In the genomic region with DNA sequence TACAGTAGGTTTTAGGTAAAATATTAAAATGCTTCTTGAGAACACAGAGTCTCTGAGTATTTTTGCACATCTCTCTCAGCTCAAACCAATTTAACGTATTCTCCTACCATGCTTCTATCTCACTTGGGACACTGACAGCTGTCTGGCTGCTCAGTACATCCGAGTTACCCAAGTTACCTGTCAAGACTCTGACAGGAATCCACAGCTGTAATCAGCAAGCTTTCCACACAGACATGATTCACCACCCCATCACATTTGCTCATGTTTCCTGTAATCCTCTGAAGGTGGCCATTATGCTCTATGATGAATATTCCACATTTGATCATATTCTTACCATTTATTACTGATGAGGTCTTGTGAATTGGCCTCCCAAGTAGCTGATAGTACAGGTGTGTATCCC, we compare ENCODE assay signal across 34 mouse cellular contexts. TPM values are rescaled to one million over a fixed set of nuclear protein-coding genes. Genes with fewer than 3 reads are reported as not detected.
"Had no signal": no experiment of that assay in that cellular context is flagged by ENCODE, and none has a peak within 500 bp of the region (broad histone marks: within the 10 kb centered on the region; RNA-seq: fewer than 3 reads in every experiment).

No protein-coding gene starts in this region.

- H3K4me3 ChIP-seq: left cerebral cortex, adult 2 months; limb, embryonic 10.5 days; limb, embryonic 12.5 days; limb, embryonic 13.5 days; limb, embryonic 15.5 days; liver, embryonic 12.5 days; liver, embryonic 13.5 days; liver, embryonic 15.5 days; lung, embryonic 15.5 days; megakaryocyte, embryonic 14.5 days; midbrain, embryonic 10.5 days; midbrain, embryonic 12.5 days; midbrain, embryonic 13.5 days; midbrain, embryonic 15.5 days had no signal

- ATAC-seq: liver, embryonic 12.5 days; liver, postnatal 0 days; lung, postnatal 0 days; midbrain, embryonic 13.5 days; midbrain, embryonic 15.5 days had no signal

- H3K27me3 ChIP-seq: limb, embryonic 12.5 days; limb, embryonic 13.5 days; limb, embryonic 15.5 days; liver, embryonic 12.5 days; liver, embryonic 13.5 days; liver, embryonic 15.5 days; lung, embryonic 15.5 days; midbrain, embryonic 12.5 days; midbrain, embryonic 13.5 days; midbrain, embryonic 15.5 days had no signal

- DNase-seq: left cerebral cortex, postnatal 4 days; liver; liver, embryonic 13.5 days; liver, postnatal 0 days; lung, adult 18-20 months; lung, adult 2 months; lung, embryonic 14.5 days; lung, postnatal 10 days; lung, postnatal 14 days; lung, postnatal 36 days; lung, postnatal 4 days; midbrain, embryonic 14.5 days had no signal

- H3K4me1 ChIP-seq: limb, embryonic 10.5 days; limb, embryonic 12.5 days; limb, embryonic 13.5 days; limb, embryonic 15.5 days; liver, embryonic 12.5 days; liver, embryonic 13.5 days; liver, embryonic 15.5 days; lung, embryonic 15.5 days had no signal

- H3K27ac ChIP-seq: left cerebral cortex, adult 2 months; limb, embryonic 10.5 days; limb, embryonic 12.5 days; limb, embryonic 13.5 days; limb, embryonic 15.5 days; liver, embryonic 12.5 days; liver, embryonic 13.5 days; liver, embryonic 14.5 days; liver, embryonic 15.5 days; lung, embryonic 15.5 days; macrophage; midbrain, embryonic 10.5 days; midbrain, embryonic 12.5 days; midbrain, embryonic 13.5 days; midbrain, embryonic 15.5 days had no signal

- H3K9me3 ChIP-seq: limb, embryonic 10.5 days; limb, embryonic 12.5 days; limb, embryonic 13.5 days; limb, embryonic 15.5 days; liver, embryonic 12.5 days; liver, embryonic 13.5 days; liver, embryonic 15.5 days; lung, embryonic 15.5 days; megakaryocyte, embryonic 14.5 days; midbrain, embryonic 10.5 days; midbrain, embryonic 12.5 days; midbrain, embryonic 13.5 days; midbrain, embryonic 15.5 days had no signal

- H3K36me3 ChIP-seq: limb, embryonic 10.5 days; limb, embryonic 12.5 days; limb, embryonic 13.5 days; limb, embryonic 15.5 days; liver, embryonic 12.5 days; liver, embryonic 13.5 days; liver, embryonic 15.5 days; lung, embryonic 15.5 days; midbrain, embryonic 10.5 days; midbrain, embryonic 12.5 days; midbrain, embryonic 13.5 days; midbrain, embryonic 15.5 days had no signal

- H3K9ac ChIP-seq: limb, embryonic 12.5 days; limb, embryonic 13.5 days; limb, embryonic 15.5 days; liver, embryonic 12.5 days; liver, embryonic 13.5 days; liver, embryonic 14.5 days; liver, embryonic 15.5 days; liver, postnatal 0 days; lung, embryonic 14.5 days; lung, embryonic 15.5 days; midbrain, embryonic 12.5 days; midbrain, embryonic 13.5 days; midbrain, embryonic 15.5 days had no signal

- H3K4me2 ChIP-seq: limb, embryonic 12.5 days; limb, embryonic 13.5 days; limb, embryonic 15.5 days; liver, embryonic 11.5 days; liver, embryonic 12.5 days; liver, embryonic 13.5 days; liver, embryonic 15.5 days; lung, embryonic 14.5 days; lung, embryonic 15.5 days; midbrain, embryonic 12.5 days; midbrain, embryonic 13.5 days; midbrain, embryonic 15.5 days had no signal

RNA-seq across cellular contexts. Expression of a gene that starts 5.6 kb away (rescaled TPM):
- polyA plus RNA-seq: limb, embryonic 10.5 days; limb, embryonic 11.5 days; limb, embryonic 12.5 days; limb, embryonic 13.5 days; limb, embryonic 15.5 days; liver, adult 2 months; liver, embryonic 11.5 days; liver, embryonic 12.5 days; liver, embryonic 13.5 days; liver, embryonic 15.5 days; liver, embryonic 16.5 days; lung, adult 2 months; lung, embryonic 14.5 days; lung, embryonic 15.5 days; lung, embryonic 16.5 days; macrophage; midbrain, embryonic 10.5 days; midbrain, embryonic 12.5 days; neural tube, embryonic 11.5 days had no signal
